Mouse (Mus musculus) left cerebral cortex, postnatal 25 days (tissue): Measurements from ENCODE around the gene Jagn1. TPM values are rescaled to one million over a fixed set of nuclear protein-coding genes. Genes with fewer than 3 reads are reported as not detected.

Experiments used
- DNase-seq, 2 experiments: peaks; one replicate each; pipeline ENCODE4 v3.0.0; 2022; ENCODE audit warnings: low spot score in 2 of 2, mixed read lengths in 1 of 2
- intact Hi-C: fragments of 180-260 bp; cut with DNase I; formaldehyde crosslinking; loops from one replicate; pipeline ENCODE4 v1.15.1; 2025
- total RNA-seq, 2 experiments: library from RNA; stranded (reverse); gene quantifications; 2 replicates each; pipeline ENCODE4 v1.2.3; 2021

The Jagn1 gene
- 10 to 100 TPM; 40.9 to 47.4 TPM for total RNA-seq

DNA sequence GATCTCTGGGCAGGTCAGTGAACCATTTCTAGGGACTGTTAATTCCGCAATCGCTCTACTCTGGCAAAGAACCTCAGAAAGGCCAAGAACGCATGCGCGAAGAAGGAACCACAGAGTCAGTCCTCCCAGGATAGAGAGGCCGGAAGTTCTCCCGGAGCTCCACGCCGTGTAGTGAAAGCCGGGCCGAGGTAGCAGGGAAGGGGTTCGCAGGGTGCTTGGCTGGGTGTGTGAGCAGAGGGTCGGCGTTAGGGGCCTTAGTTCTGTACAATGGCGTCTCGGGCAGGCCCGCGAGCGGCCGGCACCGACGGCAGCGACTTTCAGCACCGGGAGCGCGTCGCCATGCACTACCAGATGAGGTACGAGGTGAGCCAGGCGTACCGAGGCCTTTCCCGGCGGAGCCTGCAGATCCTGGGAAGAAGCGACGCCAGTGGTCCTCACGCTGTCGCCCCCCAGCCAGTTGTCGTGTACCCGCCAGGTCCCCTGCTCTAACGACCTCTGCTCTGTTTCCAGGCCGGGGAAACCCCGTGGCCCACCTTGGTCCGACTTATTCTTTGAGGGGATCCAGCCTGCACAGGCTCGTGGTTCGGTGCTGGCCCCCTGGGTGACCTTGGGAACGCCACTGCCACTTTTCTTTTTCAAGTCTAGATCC, at the start of gene Jagn1:
TSS of gene Jagn1 (plus strand) at position 128 of the 649 bp plus-strand sequence.
- intact Hi-C loops = loop anchor here (1.0 kb wide), 1 partner anchor 27 kb away; no protein-coding TSS in a partner anchor
- peak; percentile 88 to 93 for DNase-seq

DNA sequence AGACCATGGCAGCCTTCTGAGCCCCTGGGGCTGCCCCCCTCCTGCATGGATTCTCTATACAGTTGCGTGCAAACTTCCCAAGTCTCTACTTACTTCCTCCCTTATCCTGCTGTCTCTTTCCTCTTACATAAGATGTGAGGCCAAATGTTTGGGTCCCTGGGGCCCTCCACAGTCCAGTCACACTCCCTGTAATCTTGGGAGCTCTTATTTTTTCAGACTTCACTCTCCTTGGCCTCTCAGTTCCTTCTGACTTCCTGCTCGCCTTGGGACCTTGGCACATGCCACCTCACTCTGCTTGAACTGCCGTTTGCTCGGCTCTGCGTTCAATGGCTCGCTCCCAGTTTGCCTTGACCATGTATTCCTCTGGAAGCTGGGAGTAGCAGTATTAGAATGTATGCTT, 48.4 kb upstream of the Jagn1 start:
- intact Hi-C loops = no loop called here
- no peak for DNase-seq

DNA sequence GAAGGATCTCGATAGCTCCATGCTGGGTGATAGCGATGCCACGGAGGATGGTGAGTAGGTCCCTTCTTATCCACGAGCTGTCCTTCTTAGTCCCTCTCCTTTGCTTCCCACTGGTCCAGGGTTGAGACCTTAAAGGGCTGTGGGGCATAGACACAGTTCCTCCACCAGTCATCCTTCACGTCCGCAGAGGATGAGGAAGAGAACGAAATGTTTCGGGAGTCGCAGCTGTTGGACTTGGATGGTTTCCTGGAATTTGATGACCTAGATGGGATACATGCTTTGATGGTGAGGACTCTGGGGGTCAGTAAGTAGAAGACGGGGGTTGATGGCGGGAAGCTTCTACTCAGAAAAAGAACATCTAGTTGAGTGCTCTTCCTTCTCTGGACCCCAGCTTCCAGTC, 47.6 kb upstream of the Jagn1 start:
- no peak for DNase-seq
- intact Hi-C loops = no loop called here

DNA sequence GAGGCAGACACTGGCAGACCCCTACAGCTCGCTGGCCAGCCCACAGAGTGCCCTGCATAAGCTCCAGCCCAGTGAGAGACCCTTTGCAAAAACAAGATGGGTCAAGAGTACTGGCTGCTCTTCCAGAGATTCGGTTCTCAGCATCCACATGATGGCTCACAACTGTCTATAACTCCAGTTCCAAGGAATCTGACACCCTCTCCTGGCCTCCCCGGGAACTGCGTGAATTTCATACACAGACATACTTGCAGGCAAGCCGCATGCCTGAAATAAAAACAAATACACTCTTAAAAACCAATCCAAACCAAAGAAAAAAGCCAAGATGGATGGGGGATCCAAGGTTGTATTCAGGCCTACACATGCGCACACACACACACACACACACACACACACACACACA, 46.9 kb upstream of the Jagn1 start:
- DNase-seq = no peak
- intact Hi-C loops = no loop called here

DNA sequence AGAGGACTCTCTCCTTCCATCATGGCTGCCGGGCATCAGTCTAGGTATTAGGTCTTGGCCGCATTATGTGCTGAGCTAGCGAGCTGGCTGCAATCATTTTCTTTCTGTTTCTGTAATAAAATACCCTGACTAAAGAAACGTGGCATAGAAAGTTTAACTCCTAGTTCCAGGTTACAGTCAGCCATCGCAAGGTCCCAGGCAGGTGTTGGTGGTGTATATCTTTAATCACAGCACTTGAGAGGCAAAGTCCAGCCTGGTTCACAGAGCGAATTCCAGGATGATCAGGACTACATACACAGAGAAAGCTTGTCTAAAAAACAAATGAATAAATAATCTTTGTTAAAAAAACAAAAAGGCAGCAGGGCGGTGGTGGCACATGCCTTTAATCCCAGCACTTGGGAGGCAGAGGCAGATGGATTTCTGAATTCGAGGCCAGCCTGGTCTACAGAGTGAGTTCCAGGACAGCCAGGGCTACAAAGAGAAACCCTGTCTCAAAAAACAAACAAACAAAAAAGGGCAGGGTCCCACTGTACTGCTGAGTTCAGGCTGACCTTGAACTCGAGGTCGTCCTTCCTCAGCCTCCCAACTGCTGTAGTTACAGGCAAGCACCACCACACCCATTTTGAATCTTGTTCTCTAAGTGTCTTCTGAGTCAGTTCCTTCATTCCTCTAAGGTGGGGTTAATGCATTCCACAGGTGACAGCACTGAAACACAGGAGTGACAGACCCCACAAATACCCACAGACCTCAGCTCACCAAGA, 45.9 kb upstream of the Jagn1 start:
- intact Hi-C loops = no loop called here
- DNase-seq = no peak

DNA sequence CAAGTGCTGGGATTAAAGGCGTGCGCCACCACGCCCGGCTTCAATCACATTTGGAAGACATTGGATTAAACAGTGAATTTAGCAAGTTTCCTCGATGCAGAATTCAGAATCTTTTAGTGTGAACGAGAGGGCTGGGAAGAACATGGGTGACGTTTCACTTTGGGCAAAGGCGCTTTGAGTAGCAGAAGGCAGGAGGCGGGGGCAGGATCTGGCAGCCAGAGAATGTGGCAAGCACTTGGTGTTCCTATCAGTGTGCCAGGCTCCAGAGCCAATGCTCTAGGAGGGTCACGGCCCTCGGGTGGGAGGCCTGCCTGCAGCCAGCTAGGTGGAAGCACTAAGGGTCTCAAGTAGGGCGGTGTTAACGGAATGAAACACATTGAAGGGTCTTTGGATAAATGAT, 40.3 kb upstream of the Jagn1 start:
- peak in 1 of 2 experiments; percentile 65 for DNase-seq
- intact Hi-C loops = no loop called here

DNA sequence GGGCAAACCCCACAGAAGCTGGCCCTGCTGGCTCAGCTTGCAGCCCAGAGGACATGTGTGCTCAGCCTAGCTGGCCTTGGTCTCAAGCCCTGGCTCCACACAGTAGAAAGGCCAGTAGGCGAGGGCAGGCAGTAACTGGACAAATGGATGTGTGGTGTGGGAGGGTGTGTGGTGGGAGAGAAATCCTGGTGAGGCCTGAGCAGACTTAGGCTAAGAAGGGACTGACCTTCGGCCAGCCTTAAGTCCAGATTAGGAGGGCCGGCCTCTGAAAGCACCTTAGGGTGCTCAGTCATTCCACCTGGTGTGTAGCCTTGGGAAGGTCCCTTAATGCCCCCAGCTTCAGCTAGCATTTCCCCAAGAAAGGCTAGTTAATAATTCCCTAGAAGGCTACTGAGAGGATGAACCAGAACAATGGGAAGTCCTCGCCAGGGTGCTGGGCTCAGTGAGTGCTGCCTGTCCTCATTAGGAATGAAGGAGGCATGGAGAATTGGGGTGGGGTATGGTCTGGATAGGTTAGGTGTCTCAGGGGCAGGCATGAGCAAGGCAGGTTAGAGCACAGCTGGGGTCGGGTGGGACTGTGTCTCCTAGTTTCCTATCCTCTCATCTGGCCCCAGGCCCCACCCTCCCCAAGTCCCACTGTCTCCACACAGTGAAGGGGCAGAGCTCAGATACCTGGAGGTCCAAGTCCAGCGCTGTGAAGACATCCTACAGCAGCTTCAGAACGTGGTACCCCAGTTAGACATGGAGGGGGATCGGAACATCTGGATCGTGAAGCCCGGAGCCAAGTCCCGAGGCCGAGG, 37.5 kb upstream of the Jagn1 start:
- DNase-seq = no peak
- intact Hi-C loops = no loop called here

DNA sequence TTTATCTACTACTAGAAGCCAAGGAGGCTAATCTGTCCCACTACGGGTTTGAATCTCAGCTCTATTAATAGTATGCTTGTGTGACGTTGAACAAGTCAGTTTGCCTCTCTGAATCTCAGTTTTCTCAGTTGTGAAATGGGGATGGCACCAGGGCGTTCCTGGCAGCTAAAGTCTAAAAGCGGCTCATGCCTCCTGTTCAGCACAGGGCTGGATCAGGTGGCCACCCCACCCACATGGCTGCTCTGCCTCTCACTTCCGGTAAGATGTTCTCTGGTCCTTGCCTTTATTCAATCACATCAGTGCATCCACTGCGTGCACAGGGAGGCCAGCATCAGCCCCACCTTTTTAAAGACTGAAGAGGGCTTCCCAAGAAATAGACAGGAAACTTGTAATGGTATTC, 36.9 kb upstream of the Jagn1 start:
- intact Hi-C loops = no loop called here

DNA sequence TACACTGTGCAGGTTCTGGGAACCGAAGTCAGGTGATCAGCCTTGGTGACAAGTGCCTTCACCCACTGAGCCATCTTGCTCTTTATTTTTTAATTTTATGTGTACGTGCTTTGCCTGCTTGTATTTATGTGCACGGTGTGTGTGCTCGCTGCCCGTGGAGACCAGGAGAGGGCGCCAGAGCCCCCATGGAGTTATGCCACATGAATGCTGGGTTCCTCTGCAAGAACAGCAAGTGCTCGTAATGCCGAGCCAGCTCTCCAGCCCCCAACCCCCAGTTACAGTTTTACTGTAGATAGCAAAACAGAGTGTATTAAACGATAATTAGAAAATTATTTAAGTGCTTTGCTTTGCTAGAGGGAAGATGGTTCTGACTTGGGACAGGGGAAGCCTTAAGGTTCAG, 35.7 kb upstream of the Jagn1 start:
- intact Hi-C loops = no loop called here

More for the DNA sequence above, 36.9 kb upstream of the Jagn1 start:
- peak; percentile 35 to 89 for DNase-seq

DNA sequence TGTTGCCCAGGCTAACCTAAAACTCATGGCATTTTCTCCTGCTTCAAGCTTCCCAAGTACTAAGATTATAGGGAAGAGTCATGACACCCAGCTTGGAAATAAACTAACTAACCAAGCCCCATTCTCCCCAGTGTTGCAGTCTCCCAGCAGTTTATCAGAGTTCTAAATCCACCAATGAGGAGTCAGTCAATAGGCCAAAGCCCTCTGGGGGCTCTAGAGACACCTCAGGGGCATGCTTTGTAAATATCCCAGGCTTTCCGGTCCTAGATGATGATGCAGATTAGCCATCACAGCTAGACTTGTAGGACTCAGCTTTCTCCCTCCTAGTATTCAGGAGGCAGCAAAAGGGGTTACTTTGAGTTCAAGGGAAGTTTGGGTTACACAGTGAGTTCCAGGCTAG, 32.4 kb upstream of the Jagn1 start:
- intact Hi-C loops = no loop called here
- DNase-seq = no peak

More for the DNA sequence above, 35.7 kb upstream of the Jagn1 start:
- no peak for DNase-seq

DNA sequence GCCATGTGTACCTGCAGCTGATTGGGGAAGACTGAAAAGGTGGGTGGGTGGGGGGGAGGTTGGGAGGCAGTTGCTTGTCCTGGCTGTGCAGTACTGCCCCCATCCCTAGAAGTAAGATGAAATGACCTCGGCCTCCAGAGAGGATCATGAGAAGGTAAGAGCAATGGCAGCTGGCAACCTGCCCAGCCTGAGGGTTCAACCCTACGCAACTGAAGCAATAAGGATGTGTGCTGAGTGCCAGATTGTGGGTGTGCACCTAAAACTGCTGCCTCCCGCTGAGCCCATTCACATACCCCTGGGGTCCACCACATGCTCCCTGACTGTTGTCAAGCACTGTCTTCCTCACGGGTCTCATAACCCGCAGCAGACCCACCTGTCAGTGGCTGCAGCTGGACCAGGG, 26.0 kb upstream of the Jagn1 start:
- no peak for DNase-seq
- intact Hi-C loops = no loop called here

DNA sequence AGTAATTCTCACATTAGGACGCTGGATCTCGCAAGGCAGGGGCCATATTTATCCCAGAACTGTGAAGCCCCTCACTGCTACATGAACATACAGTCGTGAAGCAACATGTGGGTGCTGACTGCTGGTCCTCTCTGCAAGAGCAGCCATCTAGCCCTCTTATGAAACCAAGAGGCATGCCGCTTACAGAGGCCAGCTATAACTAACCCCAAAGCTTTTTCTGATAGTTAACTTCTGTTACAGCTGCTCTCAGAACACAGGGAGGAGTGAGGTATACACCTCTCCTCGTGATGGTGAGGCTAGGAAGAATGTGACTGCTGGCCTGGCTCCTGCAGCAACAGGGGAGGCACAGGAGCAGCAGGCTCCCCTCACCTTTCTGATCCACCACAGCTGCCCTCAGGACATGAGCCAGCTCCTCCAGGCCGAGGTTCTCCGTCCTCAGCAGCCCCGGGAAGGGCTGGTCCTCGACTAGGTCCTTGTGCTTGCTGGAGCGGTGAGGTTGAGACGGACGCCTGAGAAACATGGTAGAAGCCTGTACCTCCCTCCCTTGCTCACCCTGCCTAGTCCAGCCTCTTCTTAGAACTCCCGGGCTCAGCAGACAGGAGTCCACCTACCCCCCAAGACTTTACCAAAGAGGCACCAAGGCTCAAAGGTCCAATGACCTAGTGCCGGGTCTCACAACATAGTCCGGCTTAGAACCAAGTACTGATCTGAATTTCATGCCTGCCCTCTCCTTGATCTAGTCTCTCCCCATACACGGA, 23.7 kb upstream of the Jagn1 start:
- intact Hi-C loops = no loop called here
- DNase-seq = no peak

DNA sequence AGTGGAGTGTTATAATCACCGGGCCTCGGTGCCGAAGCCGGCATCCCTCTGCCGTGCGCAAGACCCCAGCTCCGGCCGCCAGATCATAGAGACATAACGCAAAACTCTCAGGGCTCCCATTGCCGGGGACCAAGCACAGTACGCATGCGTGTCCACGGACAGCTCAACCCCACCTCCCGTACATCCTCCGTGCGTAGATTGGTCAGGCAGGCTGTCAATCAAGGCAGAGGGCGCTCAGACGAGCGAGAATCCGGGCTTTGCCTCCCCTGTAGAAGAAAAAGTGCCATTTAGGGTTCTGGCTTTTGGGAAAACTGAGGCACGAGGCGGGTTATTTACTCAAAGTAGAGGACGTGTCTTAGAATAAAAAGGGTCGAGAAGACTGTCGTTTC, 23.2 kb upstream of the Jagn1 start, which contains the start of gene Rpusd3:
TSS of gene Rpusd3 (minus strand) at position 142 of the 389 bp plus-strand sequence.
- intact Hi-C loops = no loop called here
- DNase-seq = peak; percentile 97 to 98

DNA sequence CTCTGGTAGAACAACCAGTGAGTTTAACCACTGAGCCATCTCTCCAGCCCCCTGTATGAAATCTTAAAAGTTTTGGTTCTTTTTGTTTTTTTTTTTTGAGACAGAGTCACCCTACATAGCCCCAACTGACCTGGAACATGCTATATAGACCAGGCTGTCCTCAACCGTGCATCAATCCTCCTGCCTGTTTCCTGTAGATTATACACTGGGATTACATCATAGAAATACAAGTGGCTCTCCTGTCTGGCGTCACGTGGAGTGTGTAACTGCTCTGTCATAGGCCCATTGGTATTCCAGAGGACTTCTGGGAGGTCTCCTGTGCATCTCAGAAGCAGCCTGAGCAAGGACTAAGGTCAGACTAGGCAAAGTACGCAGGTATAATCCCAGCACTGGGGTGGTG, 19.4 kb upstream of the Jagn1 start:
- no peak for DNase-seq
- intact Hi-C loops = no loop called here

DNA sequence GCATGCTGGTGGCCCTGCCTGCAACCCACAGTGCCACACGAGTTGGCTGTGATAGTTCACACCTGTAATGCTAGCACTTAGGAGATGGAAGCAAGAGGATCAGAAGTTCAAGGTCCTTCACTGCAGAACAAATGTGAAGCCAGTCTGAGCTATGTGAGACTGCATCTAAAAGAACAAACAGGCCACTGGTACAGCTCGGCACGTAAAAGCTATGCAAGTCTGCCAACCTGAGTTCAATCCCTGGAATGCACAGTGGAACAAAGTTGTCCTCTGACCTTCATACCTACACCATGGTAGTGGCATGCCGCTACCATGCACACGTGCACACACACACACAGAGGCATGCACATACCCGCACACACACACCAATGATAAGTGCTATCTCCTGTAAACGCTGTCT, 18.2 kb upstream of the Jagn1 start:
- intact Hi-C loops = no loop called here

DNA sequence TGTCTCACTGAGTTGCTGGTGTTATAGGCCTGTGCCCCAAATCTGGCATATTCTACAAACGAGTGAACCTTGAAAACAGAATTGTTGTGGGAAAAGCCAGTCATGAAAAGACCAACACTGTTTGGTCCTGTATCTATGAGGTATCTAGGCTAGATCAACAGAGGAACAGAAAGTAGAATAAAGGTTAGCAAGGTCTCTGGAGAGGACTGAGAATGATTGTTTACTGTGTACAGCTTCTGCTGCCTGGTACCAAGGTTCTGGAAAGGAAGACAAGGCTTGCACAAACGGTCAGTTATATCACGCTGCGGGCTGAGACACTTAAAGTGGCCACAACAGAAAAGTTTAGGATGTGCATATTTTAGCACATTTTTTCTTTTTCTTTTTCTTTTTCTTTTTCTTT, 15.7 kb upstream of the Jagn1 start:
- no peak for DNase-seq
- intact Hi-C loops = no loop called here

More for the DNA sequence above, 18.2 kb upstream of the Jagn1 start:
- DNase-seq = no peak

DNA sequence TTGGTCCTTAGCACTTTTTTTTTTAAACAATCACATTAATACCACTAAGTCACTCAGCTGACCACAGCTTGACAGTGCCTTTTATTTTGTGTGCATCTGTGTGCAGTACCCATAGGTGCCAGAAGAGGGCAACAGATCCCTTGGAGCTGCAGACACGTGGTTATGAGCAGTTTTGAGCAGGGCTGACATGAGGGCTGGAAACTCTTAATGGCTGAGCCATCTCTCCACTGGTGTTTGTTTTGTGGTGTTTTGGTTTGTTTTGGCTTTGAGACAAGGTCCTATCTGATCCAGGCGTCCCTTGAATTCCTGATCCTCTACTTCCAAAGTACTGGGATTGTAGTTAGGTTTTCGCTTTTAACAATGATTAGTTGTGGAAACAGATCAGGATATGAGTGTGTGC, 15.0 kb upstream of the Jagn1 start:
- intact Hi-C loops = no loop called here
- no peak for DNase-seq

DNA sequence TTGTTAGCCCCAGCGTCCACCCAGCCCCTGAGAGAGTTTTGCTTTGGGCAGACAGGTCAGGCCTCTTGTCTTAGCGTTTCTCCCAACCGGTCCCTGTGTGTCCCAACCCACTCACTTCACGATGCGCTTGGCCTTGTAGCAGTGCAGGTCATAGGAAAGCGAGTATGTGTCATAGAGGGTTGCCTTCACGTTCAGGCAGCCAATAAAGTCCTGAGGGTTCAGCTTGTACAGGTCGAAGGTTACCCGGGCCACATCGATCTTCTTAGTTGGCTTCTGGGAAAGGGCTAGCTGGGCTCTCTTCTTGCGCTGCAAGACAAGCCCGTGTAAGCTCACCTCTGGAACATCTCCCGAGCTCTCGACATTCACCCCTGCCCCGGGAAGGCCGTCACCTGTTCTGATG, 14.4 kb upstream of the Jagn1 start:
- no peak for DNase-seq
- intact Hi-C loops = no loop called here

DNA sequence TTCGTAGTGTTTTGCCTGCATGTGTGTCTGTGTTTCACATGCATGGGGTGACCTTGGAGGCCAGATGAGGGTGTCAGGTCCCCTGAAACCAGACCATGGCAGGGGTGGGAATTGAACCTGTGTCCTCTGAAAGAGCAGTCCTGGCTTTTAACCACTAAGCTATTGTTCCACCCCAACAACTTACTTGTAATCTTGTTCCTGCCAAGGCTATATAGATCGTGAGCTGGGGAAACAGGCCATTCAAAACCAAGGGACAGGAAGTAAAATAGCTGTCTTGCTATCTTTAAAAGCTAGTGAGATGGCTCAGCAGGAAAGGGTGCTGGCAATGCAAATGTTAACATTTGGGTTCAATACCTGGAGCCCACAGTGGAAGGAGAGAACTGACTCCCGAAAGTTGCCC, 12.4 kb upstream of the Jagn1 start:
- intact Hi-C loops = no loop called here
- no peak for DNase-seq

DNA sequence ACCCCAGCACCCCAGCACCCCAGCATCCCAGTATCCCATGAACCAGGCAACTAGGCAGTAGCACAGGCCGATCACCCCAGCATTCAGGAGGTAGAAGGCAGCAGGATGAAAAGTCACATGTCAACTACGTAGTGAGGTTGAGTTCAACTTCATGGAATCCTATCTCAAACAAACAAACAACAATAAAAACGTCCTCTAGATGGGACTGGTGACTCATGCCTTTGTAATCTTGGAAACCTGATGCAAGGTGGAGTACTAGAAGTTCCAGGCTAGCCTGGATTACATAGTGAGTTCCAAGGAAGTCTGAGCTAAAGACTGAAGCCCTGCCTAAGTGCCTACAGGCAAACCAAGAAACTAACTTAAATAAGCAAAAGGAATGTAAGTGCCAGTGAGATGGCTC, 11.5 kb upstream of the Jagn1 start:
- intact Hi-C loops = no loop called here
- DNase-seq = no peak
